Comparison of ENCODE assay signal across 15 mouse cellular contexts in genomic region chr2:102863583-102863982, GRCm38 (mm10).
"Had no signal": no experiment of that assay in that cellular context is flagged by ENCODE, and none has a peak within 500 bp of the region (broad histone marks: within the 10 kb centered on the region; RNA-seq: fewer than 3 reads in every experiment).

No protein-coding gene starts in this region.

- ATAC-seq: intestine, embryonic 15.5 days; liver, embryonic 12.5 days; midbrain, embryonic 13.5 days had no signal

- H3K9me3 ChIP-seq: intestine, embryonic 15.5 days; limb, embryonic 10.5 days; liver, embryonic 12.5 days; lung, embryonic 15.5 days; midbrain, embryonic 13.5 days; neural tube, embryonic 15.5 days; stomach, embryonic 15.5 days had no signal

- H3K4me2 ChIP-seq: intestine, embryonic 15.5 days; liver, embryonic 12.5 days; lung, embryonic 15.5 days; midbrain, embryonic 13.5 days; neural tube, embryonic 15.5 days; stomach, embryonic 15.5 days had no signal

- H3K9ac ChIP-seq: intestine, embryonic 15.5 days; liver, embryonic 12.5 days; lung, embryonic 15.5 days; midbrain, embryonic 13.5 days; neural tube, embryonic 15.5 days; stomach, embryonic 15.5 days had no signal

- H3K27ac ChIP-seq: intestine, embryonic 15.5 days; layer of hippocampus, adult 2 months; left cerebral cortex, adult 2 months; limb, embryonic 10.5 days; liver, embryonic 12.5 days; lung, embryonic 15.5 days; midbrain, embryonic 13.5 days; neural tube, embryonic 15.5 days; stomach, embryonic 15.5 days had no signal

- DNase-seq: kidney, adult 18-20 months; kidney, postnatal 10 days; kidney, postnatal 4 days; thymus, adult 2 months; thymus, postnatal 25 days had no signal

- H3K4me3 ChIP-seq: intestine, embryonic 15.5 days; layer of hippocampus, adult 2 months; left cerebral cortex, adult 2 months; limb, embryonic 10.5 days; liver, embryonic 12.5 days; lung, embryonic 15.5 days; midbrain, embryonic 13.5 days; myocyte; neural tube, embryonic 15.5 days; stomach, embryonic 15.5 days had no signal

- H3K27me3 ChIP-seq: intestine, embryonic 15.5 days; liver, embryonic 12.5 days; lung, embryonic 15.5 days; midbrain, embryonic 13.5 days; neural tube, embryonic 15.5 days; stomach, embryonic 15.5 days had no signal

- H3K36me3 ChIP-seq: intestine, embryonic 15.5 days; limb, embryonic 10.5 days; midbrain, embryonic 13.5 days; neural tube, embryonic 15.5 days; stomach, embryonic 15.5 days had no signal

- H3K4me1 ChIP-seq: limb, embryonic 10.5 days; neural tube, embryonic 15.5 days had no signal
